In genomic region chr11:113729917-113730316, GRCm38 (mm10) we compare ENCODE assay signal across 14 mouse cellular contexts. TPM values are rescaled to one million over a fixed set of nuclear protein-coding genes. Genes with fewer than 3 reads are reported as not detected.
DNase-seq lines count a peak whose midpoint lies in the region; ATAC-seq and TF ChIP-seq lines count a peak whose summit lies in the region.
"Had no signal": no experiment of that assay in that cellular context is flagged by ENCODE, and none has a peak within 500 bp of the region (broad histone marks: within the 10 kb centered on the region; RNA-seq: fewer than 3 reads in every experiment).

No protein-coding gene starts in this region.

- no peak overlapping the region for H3K4me3 ChIP-seq in liver, adult 2 months (ENCODE audit: insufficient read depth, low read depth, low read length)
- H3K4me3 ChIP-seq in liver, embryonic 12.5 days: no peak overlapping the region

- peak overlapping the region; percentile 63 for H3K27ac ChIP-seq in liver, adult 2 months (replicated peaks; ENCODE audit: insufficient read depth, low read depth, low read length)
- no peak overlapping the region for H3K27ac ChIP-seq in liver, embryonic 12.5 days
- H3K27ac ChIP-seq: hindbrain, postnatal 0 days; liver, embryonic 14.5 days had no signal

- no peaks in the 10 kb centered on the region for H3K27me3 ChIP-seq in liver, adult 2 months (ENCODE audit: control insufficient read depth, insufficient read depth, low read length)
- no peaks in the 10 kb centered on the region for H3K27me3 ChIP-seq in liver, embryonic 12.5 days (replicated peaks)

- H3K36me3 ChIP-seq in liver, adult 2 months (ENCODE audit: control insufficient read depth, insufficient read depth, low read length): peaks cover 7% of the 10 kb centered on the region; the same call in 1 of the 2 replicates
- H3K36me3 ChIP-seq in liver, embryonic 12.5 days: peaks cover 53% of the 10 kb centered on the region

- no peak for TF ChIP-seq POLR2A in liver, adult 2 months (IDR thresholded peaks at IDR 0.05; ENCODE audit: extremely low read depth, insufficient read depth, low read length)

- H3K4me1 ChIP-seq in liver, adult 2 months (ENCODE audit: control insufficient read depth, insufficient read depth, low read length): peaks cover 69% of the 10 kb centered on the region
- H3K4me1 ChIP-seq in liver, embryonic 12.5 days: peaks cover 39% of the 10 kb centered on the region

- H3K4me2 ChIP-seq in liver, embryonic 12.5 days: no peak overlapping the region

- no peak for DNase-seq in liver, adult 2 months (ENCODE audit: extremely low read depth, low read depth, low spot score)
- DNase-seq in Muller cell, postnatal 12 days (ENCODE audit: inconsistent ontology term): peak; percentile 94
- DNase-seq in adrenal gland, postnatal 25 days: peak; percentile 76
- peak; percentile 50 for DNase-seq in kidney, postnatal 10 days
- DNase-seq in layer of hippocampus, adult 9-10 months (ENCODE audit: low spot score): no peak
- DNase-seq: cerebellum, postnatal 10 days; gastrocnemius, postnatal 25 days had no signal

- no peaks in the 10 kb centered on the region for H3K9me3 ChIP-seq in liver, embryonic 12.5 days (replicated peaks)

- 48% methylated on average over 8 of the region's 8 CpGs for WGBS in liver, adult 2 months
- WGBS in liver, embryonic 12.5 days (ENCODE audit: insufficient replicate concordance): 58% methylated on average over 8 of the region's 8 CpGs

- H3K79me2 ChIP-seq in liver, adult 2 months (ENCODE audit: control insufficient read depth, insufficient read depth, low read length): peaks cover 35% of the 10 kb centered on the region

- H3K9ac ChIP-seq in liver, adult 2 months (ENCODE audit: low read depth, low read length): peak overlapping the region; percentile 43
- H3K9ac ChIP-seq in liver, embryonic 12.5 days: no peak overlapping the region
- H3K9ac ChIP-seq: liver, embryonic 14.5 days had no signal

- no peak for ATAC-seq in liver, embryonic 12.5 days
- no peak for ATAC-seq in megakaryocyte progenitor cell, adult 5-6 weeks (replicated peaks; ENCODE audit: poor library complexity)
- ATAC-seq: forebrain, embryonic 16.5 days; hindbrain, postnatal 0 days had no signal

- TF ChIP-seq CTCF in liver, adult 2 months (IDR thresholded peaks at IDR 0.05; ENCODE audit: low read depth, low read length): no peak

RNA-seq across cellular contexts. Expression of gene Cpsf4l, which starts 20.1 kb away (rescaled TPM):
- 6.0 and 9.9 TPM in 2 replicates for total RNA-seq in liver, adult 2 months (2014; rRNA removed)
- 2.9 and 3.0 TPM in 2 replicates for polyA plus RNA-seq in liver, adult 2 months (2012; rRNA removed)
- polyA plus RNA-seq in liver, embryonic 12.5 days (2016; fragmentation: Nextera tagmentation; extraction: Ambion mirVana): 0.20 TPM in 1 of 2 replicates, not detected in the other
- total RNA-seq in adrenal gland, postnatal 25 days (2021): 0.76 TPM in 2 replicates
- not detected in 2 replicates for total RNA-seq in megakaryocyte progenitor cell, adult 5-6 weeks (2015)
- total RNA-seq in megakaryocyte progenitor cell, adult 5-6 weeks (2017): not detected in 2 replicates
- total RNA-seq: gastrocnemius, postnatal 25 days; hindbrain, postnatal 0 days; megakaryocyte, adult 5-6 weeks; neutrophil, adult 5-6 weeks had no signal

RNA-seq across cellular contexts. Expression of gene Cdc42ep4, which starts 21.8 kb away (rescaled TPM):
- total RNA-seq in liver, adult 2 months (2014; rRNA removed): 25.2 and 36.7 TPM in 2 replicates
- 32.7 and 32.9 TPM in 2 replicates for polyA plus RNA-seq in liver, adult 2 months (2012; rRNA removed)
- polyA plus RNA-seq in liver, embryonic 12.5 days (2016; fragmentation: Nextera tagmentation; extraction: Ambion mirVana): 21.1 and 21.9 TPM in 2 replicates
- 114 and 133 TPM in 2 replicates for total RNA-seq in adrenal gland, postnatal 25 days (2021)
- 10.0 and 10.3 TPM in 2 replicates for total RNA-seq in megakaryocyte progenitor cell, adult 5-6 weeks (2015)
- total RNA-seq in megakaryocyte progenitor cell, adult 5-6 weeks (2017): 14.5 and 14.7 TPM in 2 replicates

RNA-seq across cellular contexts. Expression of gene D11Wsu47e, which starts 45.7 kb away (rescaled TPM):
- total RNA-seq in liver, adult 2 months (2014; rRNA removed): 4.1 and 5.0 TPM in 2 replicates
- 3.3 and 4.5 TPM in 2 replicates for polyA plus RNA-seq in liver, adult 2 months (2012; rRNA removed)
- 14.8 and 16.0 TPM in 2 replicates for polyA plus RNA-seq in liver, embryonic 12.5 days (2016; fragmentation: Nextera tagmentation; extraction: Ambion mirVana)
- 21.7 and 22.4 TPM in 2 replicates for total RNA-seq in adrenal gland, postnatal 25 days (2021)
- 8.8 and 10.9 TPM in 2 replicates for total RNA-seq in megakaryocyte progenitor cell, adult 5-6 weeks (2015)
- total RNA-seq in megakaryocyte progenitor cell, adult 5-6 weeks (2017): 16.9 and 17.3 TPM in 2 replicates

RNA-seq across cellular contexts. Expression of gene Fam104a, which starts 46.0 kb away (rescaled TPM):
- 4.5 and 5.6 TPM in 2 replicates for total RNA-seq in liver, adult 2 months (2014; rRNA removed)
- 15.2 and 16.4 TPM in 2 replicates for polyA plus RNA-seq in liver, adult 2 months (2012; rRNA removed)
- polyA plus RNA-seq in liver, embryonic 12.5 days (2016; fragmentation: Nextera tagmentation; extraction: Ambion mirVana): 56.1 and 58.5 TPM in 2 replicates
- total RNA-seq in adrenal gland, postnatal 25 days (2021): 29.1 and 30.5 TPM in 2 replicates
- total RNA-seq in megakaryocyte progenitor cell, adult 5-6 weeks (2015): 12.3 and 13.7 TPM in 2 replicates
- total RNA-seq in megakaryocyte progenitor cell, adult 5-6 weeks (2017): 16.0 and 20.0 TPM in 2 replicates

Comparison
In these comparisons a context has a peak if more than half of its experiments do, and no peak if none do; other contexts are left out.
1. DNase-seq: peak in Muller cell, postnatal 12 days (single experiment), adrenal gland, postnatal 25 days (single experiment) and kidney, postnatal 10 days (single experiment); none in liver, adult 2 months (single experiment) and layer of hippocampus, adult 9-10 months (single experiment).